Mouse (Mus musculus) cerebellum, postnatal 14 days (tissue): ENCODE measurements around the gene Grip2.

Source experiments
- DNase-seq, 2 experiments: peaks; one replicate each; pipeline ENCODE4 v3.0.0; 2021; ENCODE audit warnings: mixed read lengths in 2 of 2

The Grip2 gene

DNA sequence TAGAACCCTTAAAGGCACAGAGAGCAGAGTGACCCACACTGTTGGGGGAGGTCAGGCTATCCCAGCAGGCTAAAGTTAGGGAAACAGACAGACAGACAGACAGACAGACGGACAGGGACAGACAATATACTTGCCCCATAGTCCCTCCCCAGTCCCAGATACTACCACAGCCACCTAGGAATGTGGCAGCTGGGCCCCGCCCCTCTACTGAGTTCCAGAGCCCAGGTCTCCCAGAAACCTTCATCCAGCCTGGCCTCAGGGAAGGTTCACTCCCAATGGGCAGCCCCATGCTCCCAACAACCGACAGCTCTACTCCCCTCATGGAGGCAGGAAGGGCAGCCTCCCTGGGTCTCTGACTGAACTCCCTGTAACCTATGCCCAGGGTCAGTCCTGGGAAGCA lies 31.4 kb downstream of the Grip2 start:
- DNase-seq: no peak

DNA sequence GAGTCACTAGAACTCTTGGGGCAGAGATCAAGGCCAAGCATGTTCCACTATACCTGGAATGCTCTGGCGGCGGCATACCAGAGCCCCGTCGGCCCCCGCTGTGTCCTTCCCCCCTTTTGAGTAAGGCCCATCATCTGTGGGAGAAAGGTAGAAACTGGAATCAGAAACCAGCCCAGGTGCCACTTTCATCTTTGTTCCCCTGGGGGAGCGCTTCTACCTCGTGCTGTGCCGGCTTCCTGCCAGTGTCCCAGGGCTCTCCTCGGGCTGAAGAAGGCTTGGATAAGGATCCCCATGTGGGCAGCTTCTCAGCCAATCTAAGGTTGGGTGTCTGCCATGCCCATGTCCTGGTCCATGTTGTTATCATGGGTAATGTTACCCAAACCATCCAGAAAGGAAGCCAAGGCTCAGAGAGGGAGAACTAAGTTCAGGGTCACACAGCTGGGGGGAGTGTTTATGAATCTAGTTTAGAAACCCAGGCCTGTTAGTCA lies 38.7 kb downstream of the Grip2 start:
- no peak for DNase-seq

DNA sequence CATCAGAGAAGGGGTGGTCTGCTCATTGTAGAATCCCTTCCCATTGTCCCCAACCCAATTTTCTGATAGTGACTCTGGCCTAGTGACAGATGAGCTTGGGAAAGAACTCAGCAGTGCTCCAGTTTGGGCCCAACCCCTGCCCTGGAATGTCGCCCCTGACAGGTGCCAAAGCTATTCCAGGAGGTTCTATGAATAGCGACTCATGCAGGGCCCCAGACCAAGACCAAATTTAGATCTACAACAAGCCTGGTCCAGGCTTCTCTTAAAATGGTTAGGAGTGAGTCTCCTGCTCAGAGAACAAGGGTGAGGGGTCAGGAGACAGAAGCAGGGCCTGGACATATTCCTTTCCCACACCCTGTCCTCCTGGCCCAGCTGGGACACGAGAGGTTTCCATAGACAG lies 42.0 kb downstream of the Grip2 start:
- peak; percentile 36 to 57 for DNase-seq

DNA sequence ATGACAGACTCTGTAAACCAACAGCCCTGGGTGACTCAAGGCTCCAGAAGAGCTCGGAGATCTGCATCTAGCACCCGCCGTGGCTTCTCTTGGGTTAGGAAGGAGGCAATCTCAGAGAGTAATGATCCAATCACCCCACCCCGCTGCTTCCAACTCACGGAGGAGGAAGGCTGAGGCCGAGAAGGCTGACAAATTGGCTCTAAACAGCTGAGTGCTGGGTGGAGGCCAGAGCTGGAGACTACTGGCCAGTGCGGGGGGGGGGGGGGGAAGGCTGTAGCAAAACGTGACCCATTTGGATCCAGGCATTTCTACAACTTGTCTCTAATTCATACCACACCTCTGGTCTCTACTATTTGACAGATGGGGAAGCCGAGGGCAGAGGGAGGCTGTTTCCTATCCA lies 47.8 kb downstream of the Grip2 start:
- no peak for DNase-seq

DNA sequence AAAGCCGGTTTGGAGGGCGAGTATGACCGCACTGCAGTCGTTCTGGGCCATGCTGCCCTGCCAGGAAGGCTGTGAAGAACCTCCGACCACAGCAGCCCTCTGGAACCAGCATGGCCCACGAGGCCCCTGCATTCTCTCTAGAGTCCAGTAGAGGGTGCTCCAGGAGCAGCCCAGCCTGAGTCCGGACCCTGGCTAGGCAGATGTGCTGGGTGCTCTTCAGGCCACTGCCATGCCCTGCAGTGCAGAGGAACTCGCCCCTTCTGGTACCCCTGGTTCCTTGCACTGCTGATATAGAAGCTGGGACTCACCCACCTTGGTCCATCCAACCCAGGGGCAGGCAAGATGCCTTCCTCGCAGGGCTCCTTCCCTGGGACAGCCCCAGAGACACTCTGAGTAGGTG lies 50.5 kb downstream of the Grip2 start:
- peak; percentile 77 to 78 for DNase-seq

DNA sequence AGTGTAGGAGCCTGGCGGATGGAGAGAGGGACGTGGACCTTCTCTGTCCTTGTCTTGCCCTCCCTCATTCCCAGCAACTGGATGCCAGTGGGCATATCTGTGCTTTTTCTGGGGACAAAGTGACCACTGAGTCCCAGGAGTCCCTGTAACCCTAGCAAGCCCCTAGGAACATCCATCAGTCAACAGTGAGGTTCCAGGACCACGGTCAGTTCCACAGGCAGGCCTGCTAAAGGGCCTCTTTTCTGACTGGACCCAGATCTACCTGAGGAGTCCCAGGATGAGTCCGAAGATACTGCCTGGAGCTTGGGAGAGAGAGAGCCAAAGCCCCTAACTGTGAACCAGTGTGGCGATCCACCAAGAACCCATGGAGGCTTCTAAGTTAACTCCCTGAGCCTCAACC lies 53.1 kb downstream of the Grip2 start:
- no peak for DNase-seq

DNA sequence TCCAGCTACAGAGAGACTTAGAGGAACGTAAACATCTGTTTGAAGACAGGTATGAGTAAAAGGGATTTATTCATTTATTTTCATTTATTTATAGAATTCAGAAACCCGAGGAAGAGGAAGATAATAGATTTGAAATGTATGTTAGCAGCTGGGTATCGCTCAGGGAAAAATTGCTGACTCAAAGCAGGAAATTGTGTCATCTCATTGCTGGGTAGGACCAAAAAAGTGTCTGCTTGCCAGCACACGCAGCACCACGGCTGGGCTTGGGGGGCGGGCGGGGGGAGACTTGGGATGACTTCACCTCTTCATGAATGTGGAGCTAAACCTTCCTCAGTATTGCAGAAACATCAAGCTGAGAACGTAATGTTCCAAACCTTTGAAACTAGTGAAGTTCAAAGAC lies 59.5 kb downstream of the Grip2 start:
- no peak for DNase-seq

DNA sequence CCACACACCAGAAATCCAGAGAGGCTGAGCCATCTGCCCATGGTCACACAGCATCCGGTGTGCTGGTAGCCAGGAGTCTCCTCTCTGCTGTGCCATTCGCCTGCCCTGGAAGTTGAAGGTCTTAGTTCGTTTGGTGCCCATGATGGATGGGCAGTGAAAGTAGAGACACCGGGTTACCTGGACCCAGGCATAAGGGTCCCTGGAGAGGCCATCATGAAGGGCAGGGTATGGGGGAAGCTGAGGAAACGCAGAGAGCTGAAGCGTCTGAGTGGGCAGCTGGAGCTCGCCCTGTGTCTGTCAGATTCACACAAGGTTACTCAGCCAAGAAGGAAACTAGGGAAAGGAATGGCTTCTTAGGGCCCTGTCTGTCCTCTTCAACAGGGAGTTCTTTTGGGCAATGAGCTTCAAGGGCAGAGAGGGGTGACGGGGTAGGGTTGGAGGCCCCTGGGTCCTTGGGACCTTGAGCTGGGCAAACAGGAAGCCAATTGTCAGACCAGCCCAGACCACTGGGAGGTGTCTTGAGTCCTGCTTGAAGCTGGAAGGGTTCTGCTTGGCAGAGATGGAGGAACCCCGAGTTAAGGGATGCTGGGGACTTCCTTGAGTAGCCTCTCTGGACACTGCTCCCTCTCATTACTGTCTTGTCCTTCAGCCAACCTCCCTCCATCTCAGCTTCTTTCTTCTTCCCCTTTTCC lies 64.9 kb downstream of the Grip2 start:
- peak; percentile 36 to 53 for DNase-seq

DNA sequence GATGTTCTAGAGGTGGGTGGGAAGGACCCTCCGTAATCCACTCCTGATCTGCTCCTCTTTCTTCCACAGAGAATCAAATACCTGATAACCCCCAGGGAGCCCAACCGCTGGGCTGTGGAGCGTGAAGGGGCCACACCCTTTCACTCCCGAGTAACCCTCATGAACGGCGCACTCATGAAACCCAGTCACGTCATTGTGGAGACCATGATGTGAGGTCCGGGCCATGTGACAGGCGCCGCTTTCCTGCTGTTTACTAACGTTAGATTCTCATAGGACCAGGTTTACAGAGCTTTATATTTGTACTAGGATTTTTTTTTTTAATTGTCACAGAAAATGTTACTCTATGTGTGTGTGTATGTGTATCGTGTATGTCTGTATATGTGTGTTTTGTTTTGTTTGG lies 72.2 kb downstream of the Grip2 start:
- no peak for DNase-seq

DNA sequence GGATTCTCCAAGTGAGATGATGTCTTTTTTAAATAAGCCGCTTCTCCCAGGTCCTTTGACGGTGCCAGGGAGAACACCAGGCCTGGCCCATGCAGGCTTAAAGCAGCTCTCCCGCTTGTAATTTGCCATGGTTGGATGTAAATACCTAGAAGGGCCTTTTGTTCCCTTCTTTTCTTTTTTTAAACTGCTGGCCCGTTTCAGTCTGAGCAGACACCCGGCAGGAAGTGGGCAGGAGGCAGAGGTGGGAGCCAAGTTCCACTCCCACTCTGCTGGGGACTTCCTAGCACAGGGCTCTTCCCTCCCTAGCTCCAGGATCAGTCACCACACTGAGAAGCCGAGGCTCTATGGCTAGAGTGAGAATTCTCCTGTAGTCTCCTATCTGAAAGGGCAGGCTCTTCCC lies 73.0 kb downstream of the Grip2 start:
- no peak for DNase-seq

DNA sequence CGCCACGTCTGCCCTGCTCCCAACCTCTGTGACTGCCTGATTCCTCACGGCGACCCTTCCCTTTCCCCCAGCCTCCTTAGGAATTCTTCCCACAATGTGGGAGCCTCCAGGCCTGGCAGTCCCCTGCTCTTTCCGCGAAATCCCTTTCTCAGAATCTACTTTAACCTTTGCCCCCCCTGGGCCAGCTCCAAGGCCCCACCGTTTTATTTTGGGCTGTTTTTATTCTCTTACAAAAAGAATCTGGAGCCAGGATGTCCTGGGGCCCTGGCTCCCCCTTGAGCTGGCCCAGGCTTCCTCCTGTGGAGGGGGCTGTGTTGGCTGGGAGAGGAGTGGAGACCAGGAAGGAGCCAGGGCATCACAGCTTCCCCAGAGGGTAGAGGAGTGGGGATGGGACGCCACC lies 74.2 kb downstream of the Grip2 start:
- no peak for DNase-seq

DNA sequence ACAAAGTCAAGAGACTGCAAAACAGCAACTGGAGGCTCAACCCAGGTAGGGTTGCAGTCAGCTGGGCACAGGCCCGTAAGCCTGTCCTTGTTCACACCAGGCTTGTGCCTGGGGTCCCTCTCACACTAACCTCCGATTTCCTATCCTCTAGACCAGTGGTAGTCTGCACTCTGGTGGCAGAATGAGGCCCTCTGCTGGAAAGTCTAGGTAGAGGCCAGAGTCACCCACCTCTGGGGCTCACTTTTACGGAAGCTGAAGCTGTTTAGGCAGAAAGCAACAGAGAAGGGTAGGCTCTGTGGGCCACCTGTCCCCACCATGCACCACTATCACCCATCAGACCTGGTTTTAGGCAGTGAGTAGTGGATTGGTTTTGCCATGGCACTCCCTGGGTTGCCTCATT lies 76.1 kb downstream of the Grip2 start:
- DNase-seq: peak; percentile 34 to 51

DNA sequence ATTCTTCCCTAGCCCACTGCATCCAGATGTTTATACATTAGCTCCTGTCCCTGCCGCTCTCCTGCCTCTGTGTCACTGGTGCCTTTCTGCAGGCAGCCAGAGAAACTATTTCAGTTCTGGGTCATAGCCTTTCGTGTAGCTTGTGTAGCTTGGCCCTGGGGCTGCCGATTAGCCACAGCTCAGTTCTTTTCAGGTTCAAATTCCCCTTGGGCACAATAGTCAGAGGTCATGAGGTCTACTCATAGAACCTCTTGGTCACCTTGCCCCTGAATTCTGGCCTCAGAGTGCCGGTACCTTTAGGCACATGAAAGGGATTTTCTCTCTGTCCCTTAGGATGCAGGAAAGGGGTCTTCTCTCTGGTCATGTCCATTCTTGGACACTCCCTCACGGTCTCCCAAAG lies 80.3 kb downstream of the Grip2 start:
- no peak for DNase-seq

DNA sequence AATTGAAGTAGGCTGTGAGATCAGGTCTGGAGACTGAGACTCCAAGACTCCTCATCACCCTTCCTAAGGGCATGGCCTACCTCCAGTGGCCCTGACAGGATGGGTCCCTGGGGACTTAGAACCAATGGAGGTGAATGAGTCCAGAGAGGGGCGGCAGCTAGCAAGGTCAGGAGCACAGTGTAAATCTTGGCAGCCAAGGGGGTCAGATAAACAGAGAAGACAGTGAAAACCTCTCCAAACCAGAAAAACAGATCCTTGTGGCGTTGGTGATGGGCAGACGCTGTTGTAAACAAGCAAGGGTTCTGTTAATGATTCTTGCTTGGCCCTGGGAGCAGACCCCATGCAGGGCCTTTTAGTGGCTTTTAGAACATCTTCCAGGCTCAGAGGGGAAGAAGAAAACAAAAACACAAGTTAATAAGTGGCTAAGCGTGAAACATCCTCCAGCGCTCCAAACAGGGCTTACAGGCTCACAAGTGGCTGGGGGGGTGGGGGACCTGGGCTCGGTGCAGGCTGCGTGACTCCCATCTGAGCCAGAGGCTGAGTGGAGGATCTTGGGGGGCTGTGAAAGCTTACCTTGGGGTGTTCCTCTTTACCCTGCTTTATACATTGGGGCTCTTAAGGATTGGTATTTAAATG lies 81.0 kb downstream of the Grip2 start:
- no peak for DNase-seq

DNA sequence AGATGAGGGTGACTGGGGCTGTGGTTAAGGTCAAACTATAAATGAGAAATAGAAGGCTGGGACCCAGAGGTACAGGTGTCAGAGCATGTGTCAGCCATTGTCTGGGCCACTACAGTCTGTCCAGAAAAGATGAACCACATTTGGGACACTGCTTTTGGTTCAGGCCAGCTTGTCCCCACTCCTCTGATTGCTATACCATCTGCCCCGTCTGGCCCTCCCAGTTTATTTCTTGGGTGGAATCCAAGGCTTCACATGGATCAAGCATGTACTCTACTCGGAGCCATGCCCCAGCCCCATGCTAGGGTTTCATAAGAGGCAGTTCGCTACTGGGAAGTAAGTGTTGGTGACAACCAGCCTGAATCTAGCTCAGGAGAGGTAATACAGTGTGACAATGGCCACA lies 81.8 kb downstream of the Grip2 start:
- DNase-seq: no peak

DNA sequence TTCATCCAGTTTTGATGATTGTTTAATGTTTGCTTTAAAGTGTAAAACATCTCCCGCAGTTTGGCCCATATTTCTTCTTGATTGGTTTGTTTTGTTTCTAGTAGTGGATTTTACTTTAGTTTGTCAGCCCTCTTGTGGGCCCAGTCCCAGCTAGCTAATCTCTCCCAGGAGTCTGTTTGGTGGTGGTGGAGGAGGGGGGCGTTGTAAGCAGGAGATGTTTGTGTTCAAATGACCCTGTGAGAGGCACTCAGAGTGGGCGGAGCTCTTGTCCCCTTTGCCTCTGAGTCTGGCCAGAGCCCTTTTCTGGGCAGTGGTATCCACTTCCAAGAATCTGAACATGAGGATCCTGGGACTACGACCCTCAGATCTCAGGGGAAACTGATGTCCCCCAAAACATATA lies 83.2 kb downstream of the Grip2 start:
- DNase-seq: no peak

DNA sequence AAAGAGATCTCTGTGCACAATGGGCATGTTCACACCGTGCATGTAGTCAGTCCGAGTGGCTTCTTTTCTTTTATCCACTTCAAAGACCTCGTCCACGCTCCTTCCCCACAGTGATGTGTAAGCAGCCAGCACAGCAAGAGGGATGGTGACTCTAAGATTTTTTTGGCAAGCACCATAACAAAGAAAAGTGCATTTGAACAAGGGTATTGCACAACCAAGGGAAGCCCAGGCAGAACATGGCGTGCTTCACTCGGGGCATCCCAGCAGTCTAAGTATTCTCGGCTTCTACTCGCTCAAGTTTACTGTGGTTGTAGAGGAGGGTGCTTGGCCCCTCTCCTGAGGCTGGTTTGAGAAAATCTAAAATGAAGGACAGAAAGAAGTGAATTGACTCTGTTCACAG lies 84.1 kb downstream of the Grip2 start:
- DNase-seq: no peak

DNA sequence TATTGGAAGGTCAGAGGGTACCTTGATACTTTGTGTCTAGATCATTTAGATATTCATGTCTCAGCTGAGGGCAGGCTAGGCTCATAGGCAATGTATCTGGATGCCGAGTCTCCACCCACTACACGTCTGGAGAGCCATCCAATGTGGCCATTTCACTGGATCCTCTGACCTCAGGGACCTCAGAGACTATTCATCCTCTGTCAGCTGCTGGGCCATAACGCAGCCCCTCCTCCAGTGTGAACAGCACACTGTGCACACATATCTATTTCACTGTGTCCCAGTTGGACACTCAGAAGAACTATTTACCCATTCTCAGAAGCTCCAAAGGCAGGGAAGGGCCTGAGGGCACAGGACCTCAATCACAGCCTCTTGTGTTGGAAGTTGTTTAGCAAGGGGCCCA lies 84.6 kb downstream of the Grip2 start:
- no peak for DNase-seq

DNA sequence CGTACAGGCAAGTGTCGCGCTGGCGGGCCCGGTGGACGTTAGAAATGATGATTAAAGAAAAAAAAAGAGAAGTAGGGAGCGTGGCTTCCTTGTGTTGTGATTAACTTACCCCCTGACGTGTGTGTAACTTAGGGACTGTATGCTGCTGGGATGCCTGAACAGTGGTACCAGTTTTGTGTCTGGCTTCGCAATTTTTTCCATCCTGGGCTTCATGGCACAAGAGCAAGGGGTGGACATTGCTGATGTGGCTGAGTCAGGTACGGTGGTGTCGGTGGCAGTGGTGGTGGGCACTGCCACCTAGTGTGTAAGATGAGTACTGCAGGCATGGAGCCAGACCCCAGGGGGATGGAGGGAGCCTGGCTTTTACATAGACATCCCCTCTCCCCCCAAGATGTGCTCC lies 86.0 kb downstream of the Grip2 start:
- peak; percentile 82 to 85 for DNase-seq

DNA sequence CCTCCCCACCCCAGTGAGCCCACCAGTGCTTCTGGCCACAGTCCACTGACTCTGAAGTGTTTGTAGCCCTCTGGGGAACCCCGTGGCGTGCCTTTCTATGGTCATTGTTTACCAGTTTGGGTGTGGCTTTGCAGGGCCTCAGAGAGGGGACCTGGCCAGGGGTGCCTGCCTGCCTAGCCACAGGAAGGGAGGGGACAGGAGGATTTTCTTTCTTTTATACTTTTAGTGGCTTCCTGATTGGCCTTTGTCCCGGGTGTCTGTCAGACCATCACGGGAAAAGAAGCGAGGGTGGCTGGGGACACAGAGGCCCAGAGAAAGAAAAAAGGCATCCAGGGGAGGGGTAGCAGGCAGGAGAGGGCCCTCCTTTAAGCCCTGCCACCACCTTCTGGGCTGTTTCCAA lies 89.0 kb downstream of the Grip2 start:
- DNase-seq: no peak

DNA sequence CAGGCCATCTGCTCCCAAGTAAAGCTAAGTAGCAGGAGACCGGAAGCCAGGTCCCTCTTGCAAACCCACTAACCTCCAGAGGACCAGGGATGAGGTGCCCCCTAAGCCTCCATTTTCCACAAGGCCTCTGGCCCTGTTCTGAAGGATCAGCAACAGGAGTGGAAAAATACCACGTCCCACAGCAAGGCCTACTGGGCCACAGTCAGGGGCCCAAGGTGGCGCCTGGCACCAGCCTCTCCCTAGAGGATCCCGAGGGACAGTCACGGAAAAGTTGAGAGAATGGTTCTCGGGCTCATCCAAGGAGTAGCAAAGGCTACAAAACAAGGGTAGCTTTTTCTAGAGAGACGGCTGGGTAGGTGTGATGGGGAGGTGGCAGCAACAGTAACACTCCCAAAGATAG lies 89.6 kb downstream of the Grip2 start:
- DNase-seq: no peak

DNA sequence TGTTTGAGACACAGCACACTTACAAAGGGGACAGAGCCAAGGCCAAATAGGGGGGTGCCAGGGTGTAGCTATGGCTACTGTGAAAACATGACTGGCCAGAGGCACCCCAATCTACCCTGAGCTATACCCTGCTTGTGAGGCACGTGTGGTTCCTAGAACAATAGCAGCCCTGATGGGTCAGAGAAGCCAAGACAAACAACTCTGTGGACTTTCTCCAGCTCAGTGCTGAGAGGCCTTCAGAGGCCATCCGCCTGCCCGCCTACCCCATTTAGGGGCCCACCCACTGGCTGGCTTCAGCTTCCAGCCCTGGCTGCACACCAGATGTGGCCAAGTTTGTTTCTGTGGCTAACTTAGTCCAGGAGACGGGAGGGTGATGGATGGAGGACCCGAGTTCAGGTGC lies 90.6 kb downstream of the Grip2 start:
- no peak for DNase-seq

DNA sequence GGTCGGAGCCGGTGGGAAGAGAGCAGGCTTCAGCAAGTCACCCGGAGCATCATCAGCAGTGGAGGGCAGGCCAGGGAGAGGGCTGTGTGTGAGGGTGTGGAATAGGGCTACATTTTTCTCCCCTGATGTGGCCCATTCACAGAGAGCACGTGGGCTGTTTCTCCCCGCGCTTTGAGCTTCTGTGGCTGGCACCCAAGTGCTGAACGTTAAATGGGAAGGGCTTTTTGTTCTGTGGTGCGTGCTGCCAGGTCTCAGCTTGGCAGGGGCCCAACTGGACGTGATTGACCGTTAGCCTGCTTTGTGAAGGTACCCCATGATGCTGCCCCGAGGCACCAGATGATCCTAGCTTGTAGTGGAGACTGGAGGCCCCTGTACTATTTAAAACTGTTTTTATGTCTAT lies 94.9 kb downstream of the Grip2 start:
- peak; percentile 75 to 84 for DNase-seq

DNA sequence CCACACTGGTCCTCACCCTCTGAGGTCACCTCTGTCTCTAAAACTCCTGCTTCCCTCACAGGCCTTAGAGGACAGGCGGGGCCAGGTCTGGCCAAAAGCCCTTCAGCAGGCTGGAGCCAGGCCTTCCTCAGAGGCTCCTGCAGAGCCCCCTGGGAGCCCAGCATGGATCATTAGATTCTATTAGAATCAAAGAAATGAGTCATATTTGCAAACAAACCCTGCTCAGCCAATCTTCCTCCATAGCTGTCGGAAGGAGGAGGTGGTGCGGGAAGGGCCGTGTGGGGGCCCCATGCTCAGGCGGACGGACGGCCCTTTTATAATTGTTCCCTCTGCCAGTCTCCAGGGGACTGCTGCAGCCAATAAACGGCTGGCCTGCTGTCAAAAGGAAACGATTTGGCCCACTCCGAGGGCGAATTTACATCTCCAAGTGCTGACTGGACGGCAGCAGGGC lies 97.3 kb downstream of the Grip2 start:
- peak; percentile 68 to 70 for DNase-seq
